Mouse (Mus musculus) spleen, embryonic (tissue): ENCODE measurements around the gene Prss41.
"Not testable (repeated sequence)": the region's sequence is repeated elsewhere in the genome, so short reads cannot be mapped to it uniquely, and the experiment has no call there.

ENCODE experiments used
- CTCF ChIA-PET: fragments of 350-600 bp; sonication (Branson Sonifier 250); formaldehyde crosslinking; loops from one replicate; lab custom pipeline; 2022; lab: Charles Lee

Gene Prss41

GRCm38 (mm10) chr17:23843812-23844273 lies at the start of gene Prss41, which contains the start of gene Prss32:
TSS of gene Prss41 (minus strand) at chr17:23844172.
TSS of gene Prss32 (plus strand) at chr17:23843855.
- CTCF ChIA-PET: interaction anchor here (0.5 to 1.1 kb wide), 4 partner anchors 14 to 85 kb away, joined by 3 to 5 read pairs (median 4); no protein-coding TSS in a partner anchor

DNA sequence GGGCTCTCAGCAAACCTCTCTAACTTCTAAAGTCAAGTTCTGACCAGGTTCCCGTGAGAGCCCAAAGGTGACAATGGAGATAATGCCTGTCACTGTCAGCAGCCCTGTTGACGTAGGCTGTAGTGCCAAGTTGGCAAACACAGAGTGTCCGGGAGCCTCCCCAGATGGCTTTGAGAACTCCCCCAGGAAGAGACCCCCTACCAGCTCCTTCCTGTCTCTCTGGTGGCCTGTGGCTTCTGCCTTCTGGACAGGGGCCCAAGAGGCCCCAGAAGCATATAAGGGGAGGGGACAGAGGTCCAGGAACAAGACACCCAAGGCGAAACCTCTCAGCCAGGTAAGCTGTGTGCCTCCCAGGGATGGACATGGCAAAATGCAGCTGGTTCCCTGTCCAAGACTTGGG lies 36.6 kb upstream of the Prss41 start, which contains the start of the genes Dcpp1 and Dcpp2:
Dcpp1 (plus strand) TSS at position 301 of the 400 bp plus-strand sequence.
Dcpp2 (plus strand) TSS at position 305 of the 400 bp plus-strand sequence.
- CTCF ChIA-PET: not testable (repeated sequence)

GRCm38 (mm10) chr17:23877166-23877565 lies 33.2 kb upstream of the Prss41 start:
- CTCF ChIA-PET: no interaction called here

DNA sequence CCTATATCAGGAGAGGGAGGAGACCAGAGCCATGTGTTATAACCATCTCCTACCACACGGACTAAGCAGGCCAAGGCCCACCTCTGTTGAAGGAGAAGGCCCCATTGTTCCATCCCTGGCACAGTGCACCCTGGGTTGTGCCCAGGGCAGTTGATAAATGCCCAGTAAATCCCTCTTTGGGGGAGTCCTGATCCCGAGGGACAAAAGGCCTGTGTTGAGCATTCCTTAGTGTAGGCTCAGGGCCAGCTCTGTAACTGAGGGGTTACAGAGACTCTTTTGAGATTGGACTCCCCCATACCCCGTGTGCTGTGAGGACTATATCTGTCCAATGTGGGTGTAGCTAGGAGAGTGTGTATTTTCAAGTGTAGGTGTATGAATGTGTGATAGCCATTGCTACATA lies 32.8 kb upstream of the Prss41 start:
- CTCF ChIA-PET: no interaction called here

- CTCF ChIA-PET: interaction anchor here (0.6 kb wide), 1 partner anchor 124 kb away, joined by 4 read pairs; no protein-coding TSS in a partner anchor
Observed at GRCm38 (mm10) chr17:23873884-23874856, 30.2 kb upstream of the Prss41 start.

GRCm38 (mm10) chr17:23868513-23868912 lies 24.5 kb upstream of the Prss41 start:
- CTCF ChIA-PET: no interaction called here

GRCm38 (mm10) chr17:23867756-23868155 lies 23.8 kb upstream of the Prss41 start, which contains the start of gene Prss21:
TSS of gene Prss21 (plus strand) at chr17:23868056.
- CTCF ChIA-PET: no interaction called here

GRCm38 (mm10) chr17:23862926-23863325 lies 19.0 kb upstream of the Prss41 start:
- CTCF ChIA-PET: no interaction called here

DNA sequence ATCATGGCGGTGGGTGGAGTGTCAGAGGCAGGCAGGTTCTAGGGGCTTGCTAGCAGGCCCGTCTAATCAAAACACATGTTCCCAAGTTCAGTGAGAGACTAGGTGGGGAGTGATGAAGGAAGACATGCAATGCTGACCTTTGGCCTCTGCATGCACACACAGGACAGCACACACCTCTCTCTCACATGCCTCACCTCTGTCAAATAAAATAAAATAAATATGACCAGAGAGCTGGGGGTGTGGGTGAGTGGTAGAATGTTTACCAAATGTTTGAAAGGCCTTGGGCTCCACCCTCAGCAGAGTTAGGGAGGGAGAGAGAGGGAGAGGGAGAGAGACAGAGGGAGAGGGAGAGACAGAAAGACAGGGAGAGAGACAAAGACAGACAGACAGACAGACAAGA lies 13.9 kb upstream of the Prss41 start:
- CTCF ChIA-PET: no interaction called here

DNA sequence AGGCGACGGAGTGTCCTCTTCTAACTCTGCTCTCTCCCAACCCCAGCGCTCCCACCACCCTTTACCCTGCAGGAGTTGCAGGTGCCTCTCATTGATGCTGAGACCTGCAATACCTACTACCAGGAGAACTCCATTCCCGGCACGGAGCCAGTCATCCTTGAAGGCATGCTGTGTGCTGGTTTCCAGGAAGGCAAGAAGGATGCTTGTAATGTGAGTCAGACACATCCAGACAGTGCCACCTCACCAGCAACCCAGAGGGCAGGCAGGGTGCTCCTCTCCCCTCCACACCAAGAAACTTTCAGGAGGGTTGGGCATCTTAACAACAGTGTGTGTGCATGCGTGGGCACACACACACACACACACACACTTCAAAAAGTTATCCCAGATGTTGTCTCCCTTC lies 13.2 kb upstream of the Prss41 start:
- CTCF ChIA-PET: interaction anchor here (0.7 kb wide), 1 partner anchor 108 kb away, joined by 3 read pairs; no protein-coding TSS in a partner anchor

DNA sequence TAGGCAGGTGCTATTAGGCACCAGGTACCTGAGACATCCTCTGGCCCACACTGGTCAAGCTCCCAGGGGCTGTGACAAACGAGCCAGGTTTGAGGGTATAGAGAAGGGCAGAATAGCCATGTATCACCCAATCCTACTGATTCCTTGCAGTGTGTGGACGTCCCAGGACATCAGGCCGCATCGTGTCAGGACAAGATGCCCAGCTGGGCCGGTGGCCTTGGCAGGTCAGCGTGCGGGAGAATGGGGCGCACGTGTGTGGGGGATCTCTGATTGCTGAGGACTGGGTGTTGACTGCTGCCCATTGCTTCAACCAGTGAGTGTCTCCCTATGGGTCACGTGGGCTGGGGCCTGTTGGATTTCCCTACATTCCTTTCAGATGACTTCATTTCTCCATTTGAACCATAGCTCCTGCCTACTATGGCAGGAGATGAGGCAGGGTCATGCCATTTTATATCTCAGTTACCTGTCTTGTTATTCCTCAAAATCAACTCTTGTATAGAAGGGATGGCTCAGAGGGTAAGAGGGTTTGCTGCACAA lies 10.3 kb upstream of the Prss41 start:
- CTCF ChIA-PET: interaction anchor here (1.0 kb wide), 1 partner anchor 105 kb away, joined by 3 read pairs; no protein-coding TSS in a partner anchor

DNA sequence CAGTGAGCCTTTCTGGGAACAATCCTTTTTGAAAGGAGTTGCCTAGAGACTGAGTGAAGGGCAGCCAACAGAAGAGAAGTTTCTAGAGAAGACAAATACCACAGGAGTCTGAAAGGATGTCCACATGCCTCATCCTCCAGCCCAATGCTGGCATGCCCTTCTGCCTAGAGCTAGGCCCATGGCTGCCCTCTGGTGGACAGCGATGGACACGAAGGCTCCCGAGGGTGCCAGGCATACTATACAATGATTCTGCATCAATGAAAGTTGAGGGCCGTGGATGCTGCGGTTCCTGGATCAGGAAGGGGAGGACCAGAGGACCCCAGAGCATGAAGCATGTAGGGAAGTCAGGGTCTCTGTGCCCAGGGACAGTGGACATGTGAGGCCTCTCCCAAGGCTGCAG lies 9.3 kb upstream of the Prss41 start:
- CTCF ChIA-PET: interaction anchor here (0.5 kb wide), 1 partner anchor 11 kb away, joined by 3 read pairs; no protein-coding TSS in a partner anchor

DNA sequence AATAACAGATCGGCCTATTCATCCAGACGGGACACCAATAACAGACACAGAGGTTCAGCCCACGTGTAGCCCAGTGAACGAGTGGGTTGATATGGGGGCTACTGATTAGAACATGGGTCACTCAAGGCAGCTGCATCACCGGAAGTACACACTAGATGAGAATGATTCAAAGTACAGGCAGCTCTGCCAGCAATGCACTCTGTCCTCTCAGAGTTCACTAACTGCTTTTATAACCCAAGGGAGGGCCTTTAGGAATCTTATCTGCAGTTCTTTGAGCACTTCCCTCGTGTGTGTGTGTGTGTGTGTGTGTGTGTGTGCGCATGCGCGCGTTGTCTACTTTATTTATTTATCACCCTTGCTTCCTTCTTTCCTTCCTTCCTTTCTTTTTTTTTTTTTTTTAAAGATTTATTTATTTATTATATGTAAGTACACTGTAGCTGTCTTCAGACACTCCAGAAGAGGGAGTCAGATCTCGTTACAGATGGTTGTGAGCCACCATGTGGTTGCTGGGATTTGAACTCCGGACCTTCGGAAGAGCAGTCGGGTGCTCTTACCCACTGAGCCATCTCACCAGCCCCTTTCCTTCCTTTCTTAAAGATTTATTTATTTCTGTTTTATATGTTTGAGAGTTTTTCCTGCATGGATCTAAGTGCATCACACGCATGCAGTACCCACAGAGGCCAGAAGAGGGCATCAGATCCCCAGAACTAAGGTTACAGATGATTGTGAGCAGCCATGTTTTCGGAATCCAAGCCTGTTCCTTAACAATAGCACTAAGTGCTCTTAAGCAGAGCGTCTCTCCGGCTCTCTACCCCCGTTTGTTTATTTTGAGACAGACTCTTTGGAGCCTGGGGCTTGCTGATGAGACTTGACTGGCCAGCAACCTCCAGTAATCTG lies 7.1 kb upstream of the Prss41 start:
- CTCF ChIA-PET: no interaction called here

GRCm38 (mm10) chr17:23850028-23850427 lies 6.1 kb upstream of the Prss41 start:
- CTCF ChIA-PET: no interaction called here

- CTCF ChIA-PET: interaction anchor here (0.5 to 1.1 kb wide), 6 partner anchors 10 to 118 kb away, joined by 3 to 5 read pairs (median 4); no protein-coding TSS in a partner anchor
Observed at GRCm38 (mm10) chr17:23843141-23843811, 696 bp downstream of the Prss41 start.

DNA sequence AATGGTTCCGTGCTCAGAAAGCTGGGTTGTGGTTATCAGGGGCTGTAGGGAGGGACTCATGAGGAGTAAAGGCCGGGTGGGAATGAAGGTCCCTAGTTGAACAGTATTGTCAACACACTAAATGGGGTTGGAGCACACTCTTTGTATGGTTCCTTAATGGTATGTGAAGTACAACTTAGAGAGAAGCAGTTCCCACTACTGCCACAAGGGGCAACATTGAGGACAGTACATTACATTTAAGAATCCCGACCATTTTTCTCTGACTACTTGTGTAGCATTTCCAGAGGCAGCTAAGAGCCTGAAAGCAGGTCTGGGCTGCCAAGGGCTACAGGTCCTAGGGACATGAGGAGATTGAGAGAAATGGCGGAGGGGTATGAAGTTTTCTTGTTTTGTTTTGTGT lies 2.8 kb downstream of the Prss41 start:
- CTCF ChIA-PET: interaction anchor here (1.7 kb wide), 1 partner anchor 67 kb away, joined by 5 read pairs; no protein-coding TSS in a partner anchor

DNA sequence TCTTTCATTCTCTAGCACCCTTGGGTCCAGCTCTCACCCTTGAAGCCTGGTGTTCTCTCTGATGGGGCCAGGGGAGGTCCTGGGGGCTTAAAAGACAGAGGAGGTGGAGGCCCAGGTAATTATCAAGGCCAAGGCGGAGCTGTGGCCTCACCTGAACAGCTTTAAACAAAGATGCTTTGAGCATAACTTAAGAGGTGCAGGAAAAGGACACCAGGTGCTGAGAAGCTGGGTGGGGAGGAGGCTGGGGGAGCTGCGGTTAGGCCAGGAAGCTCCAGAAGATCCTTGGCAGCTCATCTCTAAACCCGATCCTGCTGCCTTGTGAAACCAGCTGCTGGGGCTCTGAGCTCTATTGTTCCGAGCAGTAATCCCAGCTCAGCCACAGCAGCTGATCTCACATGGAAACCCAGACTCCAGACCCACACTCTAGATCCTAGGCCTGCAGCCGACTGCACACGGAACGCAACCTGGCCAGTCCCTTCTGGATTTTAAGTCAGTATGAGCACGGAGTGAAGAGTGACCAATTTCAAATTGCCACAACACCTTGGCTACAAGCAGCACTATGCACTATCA lies 7.9 kb downstream of the Prss41 start, which contains the start of gene Prss33:
Prss33 (minus strand) TSS at position 51 of the 570 bp plus-strand sequence.
- CTCF ChIA-PET: interaction anchor here (0.9 kb wide), 1 partner anchor 124 kb away, joined by 3 read pairs; no protein-coding TSS in a partner anchor

DNA sequence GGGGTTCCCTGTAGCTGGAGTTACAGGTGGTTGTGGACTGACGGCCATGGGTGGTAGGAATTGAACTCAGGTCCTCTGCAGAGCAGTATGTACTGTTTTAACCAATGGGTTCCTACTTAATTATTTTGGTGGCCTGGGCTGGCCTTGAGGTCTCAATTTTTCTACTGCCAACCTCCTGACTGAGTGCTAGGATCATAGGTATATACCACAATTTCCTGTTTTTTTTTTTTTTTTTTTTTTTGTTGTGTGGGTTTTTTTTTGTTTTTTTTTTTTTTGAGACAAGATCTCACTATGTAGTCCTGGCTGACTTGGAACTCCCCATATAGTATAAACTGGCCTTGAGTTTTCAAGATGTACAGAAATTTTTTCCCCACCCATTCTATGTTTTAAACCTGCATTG lies 12.8 kb downstream of the Prss41 start:
- CTCF ChIA-PET: interaction anchor here (1.6 kb wide), 1 partner anchor 57 kb away, joined by 4 read pairs; no protein-coding TSS in a partner anchor

DNA sequence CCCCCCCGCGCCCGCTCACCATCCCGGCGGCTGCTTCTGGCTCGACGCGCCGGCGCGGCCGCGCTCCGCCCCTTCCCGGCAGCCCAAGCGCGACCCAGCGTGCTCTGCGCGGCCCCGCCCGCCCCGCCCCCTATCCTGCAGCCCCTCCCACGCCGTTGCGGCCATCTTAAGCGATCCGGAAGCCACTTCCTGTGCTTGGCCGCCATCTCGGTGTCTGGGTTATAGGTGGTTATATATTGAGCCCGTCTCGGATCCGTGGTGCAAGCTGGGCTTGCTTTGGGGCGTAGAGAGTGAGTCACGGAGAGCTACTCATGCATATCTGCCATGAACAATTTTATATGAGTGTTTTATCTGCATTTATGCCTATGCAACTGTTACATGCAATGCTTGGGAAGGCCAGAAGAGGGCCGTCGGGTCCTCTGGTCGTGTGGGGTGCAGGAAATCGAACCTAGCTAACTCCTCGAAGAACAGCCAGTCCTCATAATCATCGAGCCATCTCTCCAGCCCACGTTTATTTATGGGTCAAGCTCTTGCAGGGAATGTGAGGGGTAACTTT lies 14.8 kb downstream of the Prss41 start, which contains the start of gene Elob:
Elob (minus strand) TSS at position 73 of the 556 bp plus-strand sequence.
- CTCF ChIA-PET: interaction anchor here (1.5 kb wide), 1 partner anchor 54 kb away, joined by 5 read pairs; no protein-coding TSS in a partner anchor
